Mouse (Mus musculus) intestine, embryonic 14.5 days (tissue): Measurements from ENCODE around the gene Apol7e. TPM values are rescaled to one million over a fixed set of nuclear protein-coding genes. Genes with fewer than 3 reads are reported as not detected.
A peak's percentile ranks its signal among the peaks of the same experiment; 100 is the strongest.

ENCODE experiments used
- ATAC-seq: fragments of 200-750 bp; cut with Nextera tagmentation; replicated peaks from 2 replicates; pipeline ENCODE4 v1.8.0; 2017; ENCODE audit warnings: low read depth, moderate number of reproducible peaks, moderate TSS enrichment, moderate library complexity; ENCODE audit not compliant: low FRiP score, low TSS enrichment
- DNase-seq: peaks from one replicate; pipeline ENCODE4 v3.0.0-alpha.2; 2018; ENCODE audit warnings: low spot score
- H3K27ac ChIP-seq: fragments of 300-500 bp; sonication (generic); 2 replicates; pipeline ENCODE4 v1.5.1; 2014; ENCODE audit warnings: low read depth, mild to moderate bottlenecking, control low read depth
- H3K27me3 ChIP-seq: fragments of 300-500 bp; sonication (generic); replicated peaks from 2 replicates; pipeline ENCODE4 v1.6.1; 2014; ENCODE audit warnings: low read length, control low read depth; ENCODE audit not compliant: control insufficient read depth, insufficient read depth
- H3K36me3 ChIP-seq: fragments of 300-500 bp; sonication (generic); 2 replicates; pipeline ENCODE4 v1.6.1; 2014; ENCODE audit warnings: low read length, control low read depth; ENCODE audit not compliant: control insufficient read depth, insufficient read depth
- H3K4me1 ChIP-seq: fragments of 300-500 bp; sonication (generic); replicated peaks from 2 replicates; pipeline ENCODE4 v1.6.1; 2014; ENCODE audit warnings: low read length, control low read depth, mixed read lengths; ENCODE audit not compliant: control insufficient read depth, insufficient read depth
- H3K4me2 ChIP-seq: fragments of 300-500 bp; sonication (generic); 2 replicates; pipeline ENCODE4 v1.6.1; 2014; ENCODE audit warnings: low read length
- H3K4me3 ChIP-seq: fragments of 300-500 bp; sonication (generic); 2 replicates; pipeline ENCODE4 v1.5.1; 2014; ENCODE audit warnings: low read depth, low read length, control low read depth, mixed read lengths
- H3K9ac ChIP-seq: fragments of 300-500 bp; sonication (generic); 2 replicates; pipeline ENCODE4 v1.6.1; 2014; ENCODE audit warnings: mild to moderate bottlenecking, low read length
- H3K9me3 ChIP-seq: fragments of 300-500 bp; sonication (generic); 2 replicates; pipeline ENCODE4 v1.6.1; 2016; ENCODE audit warnings: low read length, control low read depth; ENCODE audit not compliant: control insufficient read depth
- WGBS: fragments of 180-500 bp; shearing (Covaris S2); extraction: QIAGEN DNeasy Blood & Tissue Kit; methylation state at CpG from one replicate; pipeline ENCODE4 v1.1.7; 2014; 5-methylcytosine and 5-hydroxymethylcytosine counted together
- polyA plus RNA-seq: library from polyadenylated mRNA; unstranded; fragments of >200 nt; fragmentation: Nextera tagmentation; extraction: Ambion mirVana; gene quantifications from 2 replicates; pipeline ENCODE4 v1.2.1, GENCODE M21; 2014

The Apol7e gene
- polyA plus RNA-seq, 1 experiment from 2014 or later, result 0.46 TPM

DNA sequence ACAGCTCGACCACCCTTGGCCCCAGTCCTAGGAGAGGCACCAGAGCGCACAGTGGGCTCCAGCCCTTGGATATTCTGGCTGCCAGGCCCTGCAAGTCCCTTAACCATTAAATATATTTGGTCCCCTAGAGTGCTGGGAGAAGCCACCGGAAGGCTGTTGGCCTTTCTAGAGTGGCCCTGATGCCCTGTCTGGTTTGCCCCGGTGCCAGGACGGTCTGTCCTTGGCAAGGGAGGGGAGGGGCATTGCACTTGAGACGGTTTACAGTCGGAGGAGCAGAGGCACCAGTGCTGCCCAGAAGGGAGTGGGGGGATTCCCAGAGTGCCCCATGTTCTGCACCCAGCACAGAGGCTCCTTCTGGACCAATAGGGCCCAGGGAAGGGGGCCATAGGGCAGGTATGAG, 62.4 kb downstream of the Apol7e start:
- WGBS, result 95% methylated on average over 7 of the region's 7 CpGs
- Histone ChIP-seq H3K4me3 (no peak overlapping the region), H3K9me3 (no peaks in the 10 kb centered on the region), H3K36me3 (peaks cover 61% of the 10 kb centered on the region), H3K4me2 (no peak overlapping the region), H3K27ac (no peak overlapping the region), H3K4me1 (no peaks in the 10 kb centered on the region), H3K9ac (no peak overlapping the region), H3K27me3 (no peaks in the 10 kb centered on the region)
- ATAC-seq, result no peak
- no peak for DNase-seq

DNA sequence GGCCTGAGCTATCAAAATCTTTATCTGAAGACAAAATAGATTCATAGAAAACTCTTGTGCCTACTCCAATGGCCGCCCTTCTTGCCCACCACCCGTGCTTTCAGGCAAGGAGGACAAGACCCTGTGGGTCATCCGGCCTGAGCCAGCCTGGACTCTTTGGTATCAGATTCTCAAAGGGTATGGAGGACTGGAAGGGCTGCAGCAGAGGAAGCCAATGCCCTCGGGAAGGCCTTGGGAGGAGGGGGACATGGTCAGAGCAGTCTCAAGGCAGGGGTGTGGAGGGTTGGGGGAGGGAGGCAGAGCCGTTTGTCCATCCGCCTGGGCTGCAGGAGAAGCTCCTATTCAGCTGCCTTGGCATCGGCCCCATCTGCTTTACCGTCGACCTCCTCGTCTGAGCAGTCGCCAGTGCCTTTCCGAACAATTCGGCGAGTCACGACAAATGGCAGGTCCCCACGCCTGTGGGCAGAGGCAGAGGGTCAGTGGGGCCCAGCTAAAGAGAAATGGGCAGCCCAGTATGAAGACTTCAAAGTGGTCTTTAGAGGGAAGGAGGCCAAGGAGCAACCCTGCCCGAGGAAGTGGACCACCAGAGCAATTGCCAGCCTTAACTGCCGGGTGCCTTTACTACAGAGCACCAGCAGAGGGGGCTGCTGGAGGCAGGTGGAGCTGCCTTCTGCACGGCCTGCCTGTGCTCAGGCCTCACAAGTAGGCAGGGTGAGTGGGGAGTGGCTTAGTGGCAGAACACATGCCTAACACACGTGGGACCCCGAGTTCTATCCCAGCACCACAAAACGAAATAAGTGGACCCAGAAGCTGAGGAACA, 63.1 kb downstream of the Apol7e start:
- no peak overlapping the region for H3K4me2 ChIP-seq
- ATAC-seq, result no peak
- 77% methylated on average over 22 of the region's 22 CpGs for WGBS
- H3K27me3 ChIP-seq, result no peaks in the 10 kb centered on the region
- DNase-seq, result peak; percentile 71
- H3K36me3 ChIP-seq, result peaks cover 67% of the 10 kb centered on the region
- H3K4me3 ChIP-seq, result no peak overlapping the region
- H3K27ac ChIP-seq, result no peak overlapping the region
- no peaks in the 10 kb centered on the region for H3K4me1 ChIP-seq
- H3K9ac ChIP-seq, result no peak overlapping the region
- no peaks in the 10 kb centered on the region for H3K9me3 ChIP-seq

DNA sequence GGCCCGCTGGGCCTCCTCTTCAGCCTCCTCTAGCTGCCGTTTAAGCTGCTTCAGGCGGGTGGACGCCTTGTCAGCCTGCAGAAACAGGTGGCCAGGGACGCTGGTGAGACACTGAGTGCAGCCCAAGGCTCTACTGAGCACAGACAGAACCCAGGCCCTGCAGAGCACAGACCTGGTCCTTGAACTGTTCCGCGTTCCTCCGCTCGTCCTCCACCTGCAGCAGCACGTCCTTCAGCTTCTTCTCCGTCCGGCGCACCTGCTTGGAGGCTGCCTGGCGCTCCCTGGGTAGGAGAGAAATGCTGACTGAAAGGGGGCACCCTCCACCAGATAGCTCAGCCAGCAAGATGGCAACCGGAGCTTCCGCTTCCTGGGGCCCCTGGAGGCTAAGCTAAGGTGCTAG, 64.4 kb downstream of the Apol7e start:
- Histone ChIP-seq H3K4me1 (no peaks in the 10 kb centered on the region), H3K36me3 (peaks cover 80% of the 10 kb centered on the region), H3K27me3 (no peaks in the 10 kb centered on the region), H3K4me2 (no peak overlapping the region), H3K9me3 (no peaks in the 10 kb centered on the region), H3K4me3 (no peak overlapping the region), H3K9ac (no peak overlapping the region), H3K27ac (no peak overlapping the region)
- ATAC-seq, result no peak
- DNase-seq, result no peak
- WGBS, result 90% methylated on average over 16 of the region's 16 CpGs

DNA sequence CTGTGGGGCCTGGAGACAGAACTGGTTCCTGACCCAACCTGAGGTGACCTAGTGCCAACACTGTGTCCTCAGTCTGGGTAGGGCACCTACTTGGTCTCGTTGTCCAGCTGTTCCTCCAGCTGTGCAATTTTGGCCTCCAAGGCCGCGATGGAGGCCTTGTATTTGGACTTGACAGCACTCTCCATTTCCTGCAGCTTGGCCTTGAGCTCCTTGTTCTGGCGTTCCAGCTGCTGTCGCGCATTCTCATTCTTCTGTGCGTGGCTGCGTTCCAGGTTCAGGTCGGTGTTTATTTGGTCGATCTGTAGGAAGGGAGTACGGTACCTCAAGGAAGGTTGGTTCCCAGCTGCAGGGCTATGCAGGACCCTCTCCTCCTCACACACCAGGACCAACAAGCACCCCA, 65.0 kb downstream of the Apol7e start:
- ATAC-seq, result no peak
- no peaks in the 10 kb centered on the region for H3K9me3 ChIP-seq
- no peak overlapping the region for H3K27ac ChIP-seq
- no peaks in the 10 kb centered on the region for H3K27me3 ChIP-seq
- DNase-seq, result no peak
- H3K36me3 ChIP-seq, result peaks cover 87% of the 10 kb centered on the region
- no peak overlapping the region for H3K4me2 ChIP-seq
- no peaks in the 10 kb centered on the region for H3K4me1 ChIP-seq
- H3K4me3 ChIP-seq, result no peak overlapping the region
- H3K9ac ChIP-seq, result no peak overlapping the region
- WGBS, result 75% methylated on average over 11 of the region's 11 CpGs

DNA sequence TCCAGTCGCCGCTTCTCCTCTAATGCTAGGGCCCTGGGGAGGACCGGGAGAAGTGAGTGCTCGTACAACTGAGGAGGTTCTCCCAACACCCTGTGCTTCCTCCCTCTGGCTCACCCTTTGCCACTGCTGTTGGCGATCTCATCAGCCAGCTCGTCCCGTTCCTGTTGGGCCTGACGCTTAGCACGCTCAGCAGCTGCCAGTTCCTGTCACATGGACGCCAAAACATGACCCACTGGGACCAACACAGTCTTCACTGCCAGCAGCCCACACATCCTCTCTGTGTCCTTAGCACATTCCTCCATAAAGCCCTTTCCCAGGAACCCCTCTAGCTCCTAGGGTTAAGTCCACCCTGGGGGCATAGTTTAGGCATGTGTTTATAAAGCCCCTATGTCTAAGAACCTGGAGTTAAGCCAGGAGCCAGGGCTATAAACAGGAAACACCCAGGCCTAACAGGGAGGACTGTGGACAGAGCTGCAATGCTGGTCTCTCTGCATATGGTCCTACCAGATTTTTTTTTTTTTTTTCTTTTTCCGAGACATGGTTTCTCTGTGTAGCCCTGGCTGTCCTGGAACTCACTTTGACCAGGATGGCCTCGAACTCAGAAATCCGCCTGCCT, 65.8 kb downstream of the Apol7e start:
- Histone ChIP-seq H3K36me3 (peaks cover 95% of the 10 kb centered on the region), H3K27me3 (no peaks in the 10 kb centered on the region), H3K27ac (no peak overlapping the region), H3K9me3 (no peaks in the 10 kb centered on the region), H3K4me2 (no peak overlapping the region), H3K4me3 (no peak overlapping the region), H3K4me1 (no peaks in the 10 kb centered on the region), H3K9ac (no peak overlapping the region)
- DNase-seq, result no peak
- no peak for ATAC-seq
- WGBS, result 62% methylated on average over 13 of the region's 13 CpGs

DNA sequence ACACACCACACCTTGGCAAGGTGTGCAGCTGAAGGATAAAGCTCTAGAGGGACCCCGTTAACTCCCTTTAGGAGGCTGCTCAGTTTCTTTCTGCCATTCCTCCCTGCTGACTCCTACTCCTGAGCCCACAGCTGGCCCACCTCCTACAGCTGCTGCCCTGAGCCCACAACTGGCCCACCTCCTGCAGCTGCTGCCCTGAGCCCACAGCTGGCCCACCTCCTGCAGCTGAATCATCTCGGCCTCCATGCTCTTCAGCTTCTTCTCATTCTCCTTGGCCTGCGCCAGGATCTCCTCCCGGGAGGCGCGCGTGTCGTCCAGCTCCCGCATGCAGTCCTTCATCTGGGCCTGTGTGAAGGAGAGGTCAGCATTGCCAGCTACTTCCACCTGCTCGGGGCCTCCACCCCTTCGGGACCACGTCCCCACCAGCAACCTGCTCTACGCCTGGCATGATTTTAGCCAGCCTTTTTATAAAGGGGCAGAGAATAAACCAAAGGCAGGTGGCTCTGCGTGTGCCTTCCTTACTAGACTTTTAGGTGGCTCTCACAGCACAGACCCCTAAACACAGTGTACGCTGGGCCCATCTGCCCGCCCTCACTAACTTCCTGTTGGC, 66.9 kb downstream of the Apol7e start:
- WGBS, result 88% methylated on average over 16 of the region's 16 CpGs
- Histone ChIP-seq H3K27me3 (no peaks in the 10 kb centered on the region), H3K4me3 (no peak overlapping the region), H3K9me3 (no peaks in the 10 kb centered on the region), H3K4me2 (no peak overlapping the region), H3K36me3 (peaks cover 100% of the 10 kb centered on the region), H3K9ac (no peak overlapping the region), H3K4me1 (no peaks in the 10 kb centered on the region), H3K27ac (no peak overlapping the region)
- ATAC-seq (no peak), DNase-seq (no peak)

DNA sequence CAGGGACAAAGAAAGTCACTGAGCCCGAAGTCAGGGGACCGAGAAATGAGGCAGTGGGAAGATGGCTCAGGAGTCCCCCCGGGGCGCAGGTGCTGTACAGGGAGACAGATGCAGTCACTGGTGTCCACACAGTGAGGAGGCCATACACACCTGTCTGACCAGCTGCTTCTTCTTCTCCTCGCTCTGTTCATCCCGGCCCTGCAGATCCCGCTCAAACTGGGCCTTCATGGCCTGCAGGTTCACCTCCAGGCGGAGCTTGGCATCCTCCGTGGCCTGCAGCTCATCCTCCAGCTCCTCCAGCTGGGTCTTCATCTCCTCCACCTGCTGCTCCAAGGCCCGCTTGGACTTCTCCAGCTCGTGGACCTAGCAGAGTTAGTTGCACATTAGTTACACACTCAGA, 68.3 kb downstream of the Apol7e start:
- no peaks in the 10 kb centered on the region for H3K4me1 ChIP-seq
- no peak for DNase-seq
- no peaks in the 10 kb centered on the region for H3K27me3 ChIP-seq
- H3K4me3 ChIP-seq, result no peak overlapping the region
- H3K4me2 ChIP-seq, result no peak overlapping the region
- no peaks in the 10 kb centered on the region for H3K9me3 ChIP-seq
- H3K36me3 ChIP-seq, result peaks cover 100% of the 10 kb centered on the region
- 94% methylated on average over 11 of the region's 11 CpGs for WGBS
- no peak overlapping the region for H3K9ac ChIP-seq
- no peak overlapping the region for H3K27ac ChIP-seq
- no peak for ATAC-seq
